Mouse (Mus musculus) stomach, embryonic 15.5 days (tissue): ENCODE data around the gene Nek9. TPM values are rescaled to one million over a fixed set of nuclear protein-coding genes. Genes with fewer than 3 reads are reported as not detected.

Experiments
- polyA plus RNA-seq: library from polyadenylated mRNA; unstranded; fragments of >200 nt; fragmentation: Nextera tagmentation; extraction: Ambion mirVana; gene quantifications from 2 replicates; pipeline ENCODE4 v1.2.1, GENCODE M21; 2015

Nek9 gene
- polyA plus RNA-seq, 1 experiment from 2014 or later: 16.2 TPM

Other genes starting within 250 kb of the Nek9 start
- gene Prox2, start 228.6 kb downstream of the Nek9 start, polyA plus RNA-seq: 2.9 and 3.0 TPM in 2 replicates
- 102 and 106 TPM in 2 replicates for gene Dlst, start 228.5 kb downstream of the Nek9 start, polyA plus RNA-seq
- 1.7 and 1.8 TPM in 2 replicates for gene Rps6kl1, start 188.1 kb downstream of the Nek9 start, polyA plus RNA-seq
- 14.7 and 16.0 TPM in 2 replicates for gene Pgf, start 161.6 kb downstream of the Nek9 start, polyA plus RNA-seq
- 76.7 and 78.1 TPM in 2 replicates for gene Eif2b2, start 119.9 kb downstream of the Nek9 start, polyA plus RNA-seq
- gene Mlh3, start 68.8 kb downstream of the Nek9 start, polyA plus RNA-seq: 6.8 and 7.1 TPM in 2 replicates
- 52.6 and 55.6 TPM in 2 replicates for gene Acyp1, start 50.9 kb downstream of the Nek9 start, polyA plus RNA-seq
- 2.2 TPM in 2 replicates for gene Zc2hc1c, start 50.8 kb downstream of the Nek9 start, polyA plus RNA-seq
- 359 and 399 TPM in 2 replicates for gene Tmed10, start 35.5 kb upstream of the Nek9 start, polyA plus RNA-seq
- 10.5 and 16.4 TPM in 2 replicates for gene Fos, start 134.5 kb upstream of the Nek9 start, polyA plus RNA-seq